8 mouse cellular contexts compared by ENCODE assay signal in the genomic region with DNA sequence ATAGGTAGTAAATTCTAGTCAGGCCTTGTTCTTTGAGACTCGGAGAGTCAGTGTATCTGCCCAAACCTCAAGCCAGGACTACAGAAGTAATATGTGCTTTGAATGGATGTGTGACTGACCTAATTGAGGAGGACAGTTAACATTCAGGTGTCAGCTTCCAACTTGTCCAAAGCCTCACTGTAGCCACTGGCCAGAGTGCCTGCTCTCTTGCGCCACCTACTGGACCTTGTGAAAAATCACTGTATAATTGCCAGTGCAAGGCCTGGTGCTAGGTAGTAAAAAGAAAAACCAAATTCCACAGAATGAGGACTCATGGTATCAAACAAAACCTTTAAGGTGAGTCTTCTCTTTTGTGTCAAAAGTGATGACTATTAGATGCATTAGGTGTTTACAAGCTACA.
A peak's percentile ranks its signal among the peaks of the same experiment; 100 is the strongest.
DNase-seq lines count a peak whose midpoint lies in the region; ATAC-seq lines count a peak whose summit lies in the region.

No protein-coding gene starts in this region.

- peak; percentile 76 for ATAC-seq in activated CD4-positive, CD25-positive, alpha-beta regulatory T cell, adult 4 months
- peak; percentile 91 for ATAC-seq in common myeloid progenitor, adult 5-6 weeks (replicated peaks; ENCODE audit: low read depth, poor library complexity, severe bottlenecking)
- ATAC-seq in liver, embryonic 11.5 days (replicated peaks; ENCODE audit: low FRiP score): peak; percentile 60; the same call in 1 of the 2 replicates

- no peak overlapping the region for H3K4me2 ChIP-seq in liver, embryonic 11.5 days

- H3K27ac ChIP-seq in liver, embryonic 11.5 days (ENCODE audit: low read depth, low read length): no peak overlapping the region

- WGBS in liver, embryonic 11.5 days: 25% methylated on average over 2 of the region's 2 CpGs

- H3K36me3 ChIP-seq in liver, embryonic 11.5 days (ENCODE audit: control insufficient read depth, insufficient read depth, low read length): no peaks in the 10 kb centered on the region

- H3K27me3 ChIP-seq in liver, embryonic 11.5 days (replicated peaks; ENCODE audit: control insufficient read depth, insufficient read depth, low read length): no peaks in the 10 kb centered on the region

- H3K9me3 ChIP-seq in liver, embryonic 11.5 days (ENCODE audit: control insufficient read depth, low read length): no peaks in the 10 kb centered on the region

- DNase-seq in CD4-positive, CD25-positive, alpha-beta regulatory T cell, adult 2 months (ENCODE audit: low read depth, low spot score): peak; percentile 84
- peak; percentile 21 to 47 for DNase-seq in gastrocnemius, postnatal 4 days (ENCODE audit: low spot score in 2 of 2)
- DNase-seq in kidney, adult 9 months: peak; percentile 43
- DNase-seq in liver, embryonic 11.5 days (ENCODE audit: low spot score): no peak
- DNase-seq in ovary, postnatal 36 days (ENCODE audit: low spot score): peak; percentile 29
- peak; percentile 6 to 38 for DNase-seq in urinary bladder, adult 18-20 months (ENCODE audit: low spot score in 2 of 2)

- no peak overlapping the region for H3K4me3 ChIP-seq in liver, embryonic 11.5 days (ENCODE audit: low read depth, low read length)

- no peak overlapping the region for H3K9ac ChIP-seq in liver, embryonic 11.5 days (ENCODE audit: low read depth, low read length)

- H3K4me1 ChIP-seq in liver, embryonic 11.5 days (replicated peaks; ENCODE audit: control insufficient read depth, insufficient read depth, low read length): no peaks in the 10 kb centered on the region
